Mouse (Mus musculus): ENCODE data around the gene Adam8.

GRCm38 (mm10) chr7:139940476-139941209, 51.7 kb downstream of the Adam8 start:
- TF ChIP-seq CTCF (IDR thresholded peaks at IDR 0.05; ENCODE audit: low read depth, low read length) (no peak), POLR2A (IDR thresholded peaks at IDR 0.05; ENCODE audit: borderline replicate concordance, low read depth, low read length) (no peak)

Measured in bone marrow macrophage, adult 2 months (primary cell).